Mouse (Mus musculus) gastrocnemius, postnatal 14 days (tissue): Measurements from ENCODE around the gene Sox5. TPM values are rescaled to one million over a fixed set of nuclear protein-coding genes. Genes with fewer than 3 reads are reported as not detected.

Source experiments
- DNase-seq: peaks from one replicate; pipeline ENCODE4 v3.0.0; 2021; ENCODE audit warnings: mixed read lengths
- intact Hi-C: fragments of 180-260 bp; cut with DNase I; formaldehyde crosslinking; loops from one replicate; pipeline ENCODE4 v1.15.1; 2025; ENCODE audit warnings: low total_unique reads
- total RNA-seq, 2 experiments: library from RNA; stranded (reverse); gene quantifications; 2 replicates each; pipeline ENCODE4 v1.2.3; 2021

Sox5 gene
- total RNA-seq, 2 experiments from 2014 or later = 1.7 to 1.9 TPM

DNA sequence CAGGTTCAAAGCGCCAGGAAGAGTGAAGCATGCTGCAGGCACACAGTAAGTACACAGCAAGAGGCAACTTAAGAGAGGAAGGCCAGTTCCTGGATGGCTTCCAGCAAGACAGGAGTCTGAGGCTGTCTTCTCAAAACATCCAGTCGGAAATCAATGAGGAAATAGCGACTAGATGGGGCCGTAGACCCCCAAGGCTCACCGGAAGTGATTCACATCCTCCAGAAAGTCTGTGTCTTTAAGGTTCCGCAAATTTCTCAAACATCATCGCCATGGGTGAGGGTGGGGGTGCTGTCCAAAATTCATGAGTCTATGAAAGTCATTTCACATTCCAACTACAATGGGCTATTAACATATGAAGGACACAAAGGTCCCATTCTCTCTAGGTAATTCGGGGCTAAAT, 821.7 kb downstream of the Sox5 start:
- intact Hi-C loops = no loop called here
- no peak for DNase-seq

DNA sequence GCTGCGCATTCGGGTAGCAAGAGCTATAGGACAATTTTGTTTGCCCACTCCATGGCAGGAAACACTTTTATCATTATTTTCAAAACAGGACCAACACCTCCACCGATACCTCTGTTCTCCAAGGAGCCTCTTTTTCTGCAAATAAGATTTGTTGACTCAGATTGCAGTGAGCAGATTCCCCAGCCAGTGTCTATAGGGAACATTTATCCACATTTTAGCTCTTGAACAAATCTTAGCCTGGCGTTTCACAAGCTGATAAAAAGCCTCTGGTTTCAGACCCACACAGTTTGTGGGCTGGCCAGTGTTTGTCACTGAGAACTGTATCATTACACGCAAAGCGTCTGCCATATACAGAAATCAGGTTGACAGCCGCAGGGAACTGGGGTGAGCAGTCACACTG, 823.4 kb downstream of the Sox5 start:
- DNase-seq = no peak
- intact Hi-C loops = no loop called here

DNA sequence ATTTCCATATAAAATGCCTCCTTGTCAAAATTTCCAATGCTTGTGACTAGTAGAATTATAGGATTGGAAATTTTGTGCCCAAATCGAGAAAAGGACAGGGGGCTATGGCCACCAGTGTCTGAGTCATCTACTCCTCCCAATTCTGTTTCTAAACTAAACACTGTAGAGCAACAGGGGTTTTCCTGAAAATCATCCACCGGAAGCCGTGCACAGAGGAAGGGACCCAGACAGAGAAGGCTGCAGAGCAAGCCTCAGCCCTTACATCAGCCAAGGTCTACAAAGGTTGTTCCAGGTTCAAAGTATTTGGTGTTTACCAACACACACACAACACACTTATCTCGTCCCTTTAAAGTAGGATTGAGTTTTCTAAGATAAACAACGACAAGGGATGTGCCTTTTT, 824.7 kb downstream of the Sox5 start:
- no peak for DNase-seq

DNA sequence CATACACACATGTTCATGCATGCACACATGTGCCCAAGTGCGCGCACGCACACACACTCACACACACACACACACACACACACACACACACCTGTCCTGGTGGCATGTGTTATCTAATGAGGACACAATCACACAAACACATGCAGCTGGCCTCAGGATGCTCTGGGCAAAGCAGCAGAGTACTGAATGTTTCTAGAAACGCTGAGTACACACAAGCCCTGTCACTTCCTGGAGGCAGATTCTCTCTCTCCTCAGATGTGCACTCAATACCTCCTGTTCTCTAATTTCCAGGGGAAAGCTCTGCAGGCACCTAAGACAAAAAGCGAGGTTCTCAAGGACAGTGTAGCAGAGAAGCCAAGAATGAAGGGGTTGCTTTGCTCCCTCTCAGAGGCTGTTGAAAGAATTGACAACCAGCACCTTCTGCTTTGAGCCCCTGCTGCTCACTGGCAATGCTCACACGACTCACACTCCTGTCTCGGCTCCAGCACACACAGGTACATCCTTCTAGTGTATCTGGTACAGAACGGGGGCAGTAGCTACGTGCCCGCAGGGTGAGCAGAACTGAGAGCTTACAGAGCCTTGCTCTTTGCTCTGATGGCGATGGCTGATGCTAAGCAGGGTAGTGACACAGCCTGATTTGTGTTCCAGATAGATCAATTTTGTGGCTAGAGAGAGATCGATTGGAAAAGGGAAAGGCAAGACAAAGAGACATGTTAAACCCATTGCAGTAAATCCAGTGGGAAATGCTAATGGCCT, 833.0 kb downstream of the Sox5 start:
- intact Hi-C loops = no loop called here
- no peak for DNase-seq

More for the DNA sequence above, 824.7 kb downstream of the Sox5 start:
- intact Hi-C loops = no loop called here

DNA sequence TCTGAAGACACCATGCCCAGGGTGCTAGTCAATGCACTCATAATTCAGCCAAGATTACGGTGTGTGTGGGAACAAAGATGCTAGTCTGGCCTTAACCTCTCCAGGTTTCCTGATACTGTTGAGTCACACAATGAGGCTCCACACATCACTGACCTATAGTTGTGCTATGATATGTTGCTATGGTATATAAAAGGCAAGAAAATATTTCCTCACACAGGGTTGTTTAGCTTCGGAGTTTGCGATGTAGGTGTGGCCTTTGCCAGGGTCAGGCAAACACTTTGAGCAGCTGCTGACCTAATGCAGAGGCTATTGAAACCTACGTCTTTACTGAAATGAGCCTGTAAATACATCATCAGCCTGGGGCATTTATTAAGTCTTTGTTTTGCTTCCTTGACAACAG, 833.7 kb downstream of the Sox5 start:
- no peak for DNase-seq
- intact Hi-C loops = no loop called here

DNA sequence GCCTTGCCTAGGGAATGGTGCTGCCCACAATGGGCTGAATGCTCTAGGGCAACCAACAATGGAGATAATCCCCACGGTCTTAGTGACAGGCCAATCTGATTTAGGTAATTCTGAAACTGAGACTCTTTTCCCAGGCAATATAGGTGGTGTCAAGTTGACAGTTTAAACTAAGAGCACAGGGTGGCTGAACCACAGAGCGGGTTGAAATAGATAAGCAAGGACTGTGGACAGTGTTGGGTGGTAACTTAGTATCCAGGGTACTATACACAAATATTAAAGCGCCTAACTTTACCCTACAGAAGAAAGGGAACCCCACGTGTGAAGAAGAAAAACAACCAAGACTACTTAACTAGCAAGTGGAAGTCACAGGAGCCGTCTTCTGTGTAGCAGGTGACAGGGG, 838.7 kb downstream of the Sox5 start:
- DNase-seq = no peak
- intact Hi-C loops = no loop called here

DNA sequence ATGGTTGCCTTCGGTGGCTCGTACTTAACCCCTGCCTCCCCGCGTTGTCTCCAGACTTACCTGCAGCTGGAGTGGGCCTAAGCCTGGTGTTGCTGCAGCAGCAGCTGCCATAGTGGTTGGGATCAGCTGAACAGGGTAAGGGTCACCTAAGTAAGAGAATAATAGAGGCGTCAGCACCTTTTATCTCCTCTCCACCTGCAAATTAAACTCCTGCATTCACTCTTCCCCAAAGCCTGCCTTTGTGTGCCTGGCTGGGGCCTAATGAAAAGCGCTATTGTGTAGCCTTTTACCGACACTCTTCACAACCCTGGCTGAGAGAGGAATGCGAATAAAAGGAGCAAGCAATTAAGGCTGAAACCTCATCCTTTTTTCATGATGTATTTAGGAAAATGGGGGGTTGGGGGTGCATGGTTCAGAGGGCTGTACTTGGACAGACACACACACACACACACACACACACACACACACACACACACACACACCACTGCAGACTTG, 840.4 kb downstream of the Sox5 start:
- intact Hi-C loops = no loop called here
- DNase-seq = no peak

DNA sequence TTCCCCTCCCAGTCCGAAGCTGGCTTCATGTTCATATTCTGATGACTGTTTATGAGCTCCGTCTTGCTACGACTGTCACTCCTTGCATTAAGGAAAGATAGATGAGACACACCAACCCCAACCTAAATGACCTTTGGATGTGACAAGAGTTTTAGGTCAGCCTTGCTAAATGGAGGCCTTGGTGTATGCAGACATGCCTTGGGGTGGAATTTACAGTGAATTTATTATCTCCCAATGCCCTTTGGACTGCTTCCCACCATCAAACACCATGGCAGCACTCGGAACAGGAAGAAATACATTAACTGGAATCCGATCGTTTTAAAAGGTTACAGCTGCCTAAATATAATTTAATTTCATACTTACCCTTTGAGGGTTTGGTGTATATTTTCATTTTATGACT, 858.6 kb downstream of the Sox5 start:
- DNase-seq = no peak
- intact Hi-C loops = no loop called here

DNA sequence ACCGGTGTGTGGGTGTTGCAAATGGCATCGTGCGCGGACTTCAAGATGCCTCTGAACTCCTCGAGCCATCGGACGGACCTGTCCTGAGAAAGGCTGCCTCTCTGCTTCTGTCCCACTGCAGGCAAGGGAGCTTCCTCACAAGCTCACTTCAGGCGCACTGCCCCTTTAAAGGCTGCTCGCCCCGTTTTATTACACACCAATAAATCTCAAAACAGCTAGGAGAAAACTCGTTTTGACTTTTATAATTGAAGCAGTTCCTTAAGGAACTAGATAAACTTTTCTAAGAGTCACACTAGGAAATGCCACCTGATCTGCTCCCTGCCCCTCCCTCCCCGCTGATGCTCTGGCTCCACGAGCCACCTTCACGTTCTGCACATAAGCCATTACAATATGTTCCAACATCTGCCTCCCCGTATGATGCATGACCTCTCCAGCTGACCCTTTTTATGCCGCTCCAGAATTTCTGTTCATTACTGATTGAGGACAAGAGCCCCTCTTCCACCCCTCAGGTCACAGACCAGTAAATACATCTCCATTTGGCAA, 863.3 kb downstream of the Sox5 start:
- DNase-seq = no peak
- intact Hi-C loops = no loop called here

DNA sequence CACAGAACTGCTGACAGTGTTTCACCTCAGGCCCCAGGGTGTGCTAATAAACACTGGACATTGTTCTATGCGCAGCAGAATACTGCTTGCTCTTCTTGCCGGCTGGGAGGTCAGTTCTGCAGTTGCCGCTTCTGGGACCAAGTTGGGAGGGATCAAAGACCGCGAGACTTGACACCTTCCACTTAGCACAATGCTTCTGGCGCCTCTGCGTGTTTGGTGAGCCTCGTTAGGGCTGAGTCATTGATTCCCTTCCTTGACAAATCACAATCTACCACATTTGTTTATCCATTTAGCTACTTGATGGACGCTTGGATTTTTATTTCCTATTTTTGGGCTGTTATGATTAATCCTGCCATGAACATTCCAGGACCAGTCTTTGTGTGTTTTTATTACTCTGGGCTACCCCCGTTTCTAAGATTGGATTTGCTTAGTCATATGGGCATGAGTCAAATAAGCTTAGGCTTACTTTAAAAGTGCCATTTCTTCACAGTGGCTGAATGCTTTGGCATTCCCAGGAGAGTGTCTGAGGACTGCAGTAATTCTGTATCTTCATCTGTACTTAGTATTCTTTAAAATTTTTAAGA, 865.5 kb downstream of the Sox5 start:
- no peak for DNase-seq
- intact Hi-C loops = no loop called here

DNA sequence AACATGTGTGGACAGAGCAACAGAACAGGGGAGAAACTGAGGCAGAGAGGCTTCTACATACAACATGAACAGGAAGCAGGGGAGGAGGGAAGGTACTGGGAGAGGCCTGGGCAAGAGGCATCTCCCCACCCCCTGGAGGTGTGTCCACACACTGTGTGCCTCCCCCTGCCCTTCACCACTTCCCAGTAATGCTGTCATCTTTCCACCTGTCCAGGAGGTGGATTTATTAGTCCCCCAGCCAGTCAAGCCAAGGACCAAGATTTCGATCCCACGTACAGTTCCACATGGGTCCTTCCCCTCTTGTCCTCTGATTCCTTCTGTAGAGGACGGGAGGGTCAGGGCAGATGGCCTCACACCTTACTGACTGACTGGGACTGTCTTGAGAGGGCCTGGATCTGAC, 866.1 kb downstream of the Sox5 start:
- DNase-seq = no peak
- intact Hi-C loops = no loop called here

DNA sequence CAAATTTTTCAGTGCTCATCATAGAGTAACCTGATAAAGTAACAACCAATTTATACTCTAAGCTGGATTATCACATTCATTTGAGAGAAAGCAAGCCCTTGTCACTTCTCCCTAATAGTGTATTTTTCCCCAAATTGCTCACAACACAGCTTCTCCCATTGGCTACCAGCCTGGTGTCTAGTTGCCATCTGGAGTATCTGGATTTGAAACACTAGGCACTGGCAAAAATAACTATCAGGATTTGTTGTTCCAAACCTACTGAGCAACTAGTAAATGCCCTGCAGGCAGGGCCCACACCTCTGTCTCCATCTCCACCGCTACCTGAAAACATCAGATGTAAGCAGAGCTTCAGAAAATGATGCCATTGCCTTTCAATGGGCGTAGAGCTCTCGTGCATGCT, 869.5 kb downstream of the Sox5 start:
- intact Hi-C loops = no loop called here
- no peak for DNase-seq

DNA sequence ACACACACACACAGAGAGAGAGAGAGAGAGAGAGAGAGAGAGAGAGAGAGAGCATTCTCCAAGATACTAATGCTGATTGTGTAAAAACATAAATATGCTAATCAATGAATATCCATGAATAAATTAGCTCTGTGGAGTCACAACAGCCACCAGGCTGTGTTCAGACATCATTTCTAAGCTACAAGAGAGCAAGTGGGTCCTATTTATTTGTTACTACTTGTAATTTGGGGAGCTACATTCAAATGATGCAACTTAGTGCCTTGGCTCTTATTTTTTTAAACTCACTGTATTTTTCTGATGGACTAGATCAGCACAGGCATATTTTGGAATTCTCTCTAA, 877.1 kb downstream of the Sox5 start:
- intact Hi-C loops = no loop called here
- no peak for DNase-seq

DNA sequence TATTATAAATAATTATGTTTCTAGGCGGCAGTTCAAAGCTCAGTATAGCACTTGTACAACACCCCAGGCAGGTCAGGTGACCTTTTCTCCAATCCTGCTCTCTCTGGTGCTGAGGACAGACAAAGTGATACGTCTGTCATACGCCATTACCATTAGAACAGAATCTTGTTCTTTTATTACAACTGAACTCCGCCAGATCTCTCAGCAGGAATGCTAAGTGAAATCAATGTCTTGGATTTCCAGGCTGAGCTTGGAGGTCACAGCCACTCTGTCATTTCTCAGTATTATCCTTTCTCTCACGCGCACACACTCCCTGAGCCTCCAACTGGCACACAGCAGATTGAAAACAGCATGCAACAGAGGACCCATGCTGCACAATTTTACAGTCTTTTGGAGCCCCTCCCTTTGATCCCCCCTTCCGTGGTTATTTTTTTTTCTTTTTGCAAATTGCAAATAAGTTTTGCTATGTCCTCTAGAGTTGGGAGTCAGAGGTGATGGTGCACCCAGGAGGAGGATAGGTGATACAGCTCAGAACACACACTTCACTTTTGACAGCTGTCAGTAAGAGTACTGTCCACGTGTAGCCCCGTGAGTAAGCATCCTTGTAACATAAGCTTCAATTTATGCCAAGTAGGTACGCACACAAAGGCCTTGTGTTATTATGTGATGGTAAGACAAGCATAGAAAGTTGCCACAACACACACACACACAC, 877.6 kb downstream of the Sox5 start:
- intact Hi-C loops = no loop called here
- no peak for DNase-seq

DNA sequence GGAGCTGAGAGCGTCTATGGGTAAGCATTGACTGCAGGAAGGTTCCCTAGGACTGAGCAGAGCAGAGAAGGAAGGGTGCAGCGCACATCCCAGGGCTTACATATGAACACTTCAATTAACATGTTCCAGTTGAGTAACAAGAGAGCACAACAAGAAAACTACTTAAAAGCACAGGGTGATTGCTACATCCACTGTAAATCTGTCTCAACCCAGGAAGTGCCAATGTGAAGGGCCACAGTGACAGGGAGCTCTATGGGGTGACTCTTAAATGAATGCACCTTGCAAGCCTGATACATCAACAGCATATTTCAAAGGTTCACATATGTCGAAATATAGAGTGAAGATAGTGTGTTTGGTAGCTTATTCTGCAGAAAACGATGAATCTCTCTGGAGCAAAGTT, 880.9 kb downstream of the Sox5 start:
- no peak for DNase-seq
- intact Hi-C loops = no loop called here

DNA sequence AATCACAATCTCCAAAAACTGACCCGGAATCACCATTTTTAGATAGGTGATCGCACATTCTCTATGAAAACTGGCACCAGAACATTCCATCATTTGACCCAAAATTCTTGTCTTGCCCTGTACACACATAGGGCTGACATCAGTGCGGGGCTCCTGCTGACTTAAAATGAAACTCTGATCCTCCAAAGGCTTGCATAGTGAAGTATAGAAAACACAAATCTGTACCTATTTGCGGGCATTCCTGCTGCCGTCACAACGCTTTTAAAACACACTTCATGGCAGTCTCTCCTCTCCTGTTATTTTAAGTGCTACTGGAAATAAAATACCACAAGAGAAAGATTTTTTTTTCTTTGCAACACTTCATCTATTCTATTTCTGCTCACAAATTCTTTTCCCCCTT, 886.7 kb downstream of the Sox5 start:
- intact Hi-C loops = no loop called here
- DNase-seq = no peak

DNA sequence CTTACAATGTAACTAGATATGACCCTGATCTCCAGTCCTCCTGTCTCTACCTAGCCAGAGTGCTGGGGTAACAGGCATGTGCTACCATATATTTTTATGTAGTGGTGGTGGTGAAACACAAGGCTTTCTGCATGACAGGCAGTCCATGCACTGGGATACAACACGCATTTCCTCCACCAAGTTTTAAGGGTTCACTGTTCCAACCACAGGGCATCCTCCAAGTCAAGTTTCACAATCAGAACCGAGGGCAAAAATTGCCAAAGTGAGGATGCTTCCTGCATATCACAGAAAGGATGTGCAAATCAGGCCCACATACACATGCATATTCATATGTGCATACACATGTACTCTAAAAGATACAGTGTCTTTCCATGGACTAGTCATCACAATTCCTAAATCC, 888.9 kb downstream of the Sox5 start:
- intact Hi-C loops = no loop called here
- DNase-seq = no peak

DNA sequence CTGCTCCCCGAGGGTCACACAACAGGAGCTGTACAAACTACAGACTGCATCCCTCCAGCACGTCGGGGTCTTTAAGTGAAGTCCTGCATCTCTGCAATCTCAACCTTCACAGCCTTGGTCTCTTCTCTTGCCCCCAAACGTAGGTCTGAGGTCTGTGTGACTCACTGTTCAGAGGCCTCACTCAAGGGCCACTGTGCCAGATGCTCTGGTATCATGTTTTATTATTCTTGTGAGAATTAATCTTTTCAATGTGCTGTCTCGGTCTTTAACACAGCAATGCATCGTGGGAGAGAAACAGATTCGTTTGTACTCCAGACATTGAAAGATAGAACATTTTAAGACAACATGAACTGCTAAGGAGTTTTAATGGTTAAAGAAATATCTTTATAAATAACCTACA, 893.2 kb downstream of the Sox5 start:
- intact Hi-C loops = no loop called here
- DNase-seq = no peak

DNA sequence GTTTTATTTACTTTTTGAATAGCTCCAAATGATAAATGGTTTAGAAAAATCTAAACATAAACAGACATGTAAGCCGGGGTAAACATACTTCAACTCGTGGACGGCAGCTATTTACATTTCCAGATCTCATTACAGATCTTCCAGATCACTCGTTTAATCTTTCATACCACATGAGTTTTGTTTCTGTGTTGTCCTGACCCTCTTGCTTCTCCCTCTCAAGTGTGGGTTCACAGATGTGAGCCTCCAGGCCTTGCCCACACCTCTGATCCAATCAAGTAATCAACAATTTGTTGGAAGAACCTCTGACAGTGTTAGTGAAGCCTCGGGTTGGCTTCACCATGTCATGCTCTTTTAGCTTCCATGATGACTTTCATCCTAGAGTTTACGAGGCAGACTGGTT, 903.3 kb downstream of the Sox5 start:
- intact Hi-C loops = no loop called here
- no peak for DNase-seq

DNA sequence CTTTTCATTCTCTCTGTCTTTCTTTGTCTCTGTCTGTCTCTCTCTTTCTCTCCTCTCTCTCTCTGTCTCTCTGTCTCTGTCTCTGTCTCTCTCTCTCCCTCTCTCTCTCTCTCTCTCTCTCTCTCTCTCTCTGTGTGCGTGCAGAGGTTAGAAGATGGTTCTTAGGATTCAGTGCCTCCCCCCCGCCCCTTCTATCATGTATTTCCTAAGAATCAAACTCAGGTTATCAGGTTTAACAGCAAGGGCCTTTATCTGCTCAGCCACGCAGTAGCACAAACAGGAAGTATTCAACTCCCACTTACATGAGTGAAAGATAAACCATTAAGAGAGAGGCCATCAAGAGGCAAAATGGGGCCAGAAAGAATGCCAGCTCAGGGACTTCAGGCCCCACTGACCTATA, 913.0 kb downstream of the Sox5 start:
- DNase-seq = no peak
- intact Hi-C loops = no loop called here

DNA sequence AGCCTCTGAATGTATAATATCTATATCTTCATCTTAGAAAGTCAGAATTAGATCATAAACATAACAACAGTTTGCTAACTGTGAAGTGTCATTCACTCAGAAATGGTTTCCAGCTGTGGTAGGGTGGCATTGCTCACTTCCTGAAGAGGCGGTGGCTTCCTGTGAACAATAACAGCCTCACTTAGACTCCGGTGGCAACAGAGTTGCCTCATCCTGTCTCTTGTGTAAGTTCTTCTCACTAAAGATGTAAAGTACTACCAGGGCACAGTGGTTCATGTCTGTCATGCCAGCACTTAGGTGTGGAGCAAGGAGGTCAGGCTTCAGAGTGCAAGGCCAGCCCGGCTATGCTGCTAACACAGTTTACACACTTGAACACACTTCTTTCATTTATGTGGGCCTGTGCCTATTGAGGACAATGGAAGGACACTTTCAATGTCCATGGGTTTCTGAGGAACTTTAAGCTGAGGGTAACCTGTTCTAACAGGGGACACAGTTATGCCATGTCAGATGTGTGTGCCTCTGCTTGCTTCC, 913.6 kb downstream of the Sox5 start:
- intact Hi-C loops = no loop called here
- no peak for DNase-seq
